Mouse (Mus musculus): ENCODE measurements around the gene Gpx3.

DNA sequence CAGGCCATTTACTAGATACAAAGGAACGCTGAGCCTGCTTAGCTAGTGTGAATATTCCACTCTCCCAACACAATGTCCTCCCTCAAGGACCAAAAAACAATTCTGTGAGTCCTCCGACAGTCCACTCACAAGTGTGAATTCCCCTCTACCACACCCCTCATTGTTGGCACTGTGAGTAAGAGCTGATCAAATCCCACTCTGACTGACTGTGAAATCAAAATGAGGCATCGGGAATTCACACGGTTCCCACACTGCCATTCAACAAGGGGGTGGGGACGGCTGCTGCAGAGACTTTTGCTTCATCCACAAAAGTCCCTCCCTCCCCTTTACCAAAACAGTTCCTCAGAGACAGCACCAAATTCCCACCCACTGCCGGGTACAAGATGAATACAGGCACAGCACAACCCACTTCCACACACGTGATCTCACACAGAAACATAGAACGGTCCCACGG, 51.8 kb downstream of the Gpx3 start:
- TF ChIP-seq POLR2A (IDR thresholded peaks at IDR 0.05; ENCODE audit: extremely low read depth, insufficient read depth, low read length), result no peak
- TF ChIP-seq CTCF (IDR thresholded peaks at IDR 0.05; ENCODE audit: extremely low read depth, insufficient read depth, low read length), result no peak
